Mouse (Mus musculus) R1 (cell line): ENCODE data around the gene Acy3.
"Not testable (repeated sequence)": the region's sequence is repeated elsewhere in the genome, so short reads cannot be mapped to it uniquely, and the experiment has no call there.

Experiments used
- DNase-seq: peaks from one replicate; pipeline ENCODE4 v3.0.0-alpha.2; 2018; ENCODE audit warnings: low read depth, low spot score

Acy3 gene

GRCm38 (mm10) chr19:4003112-4003511 lies 16.7 kb downstream of the Acy3 start, which contains the start of gene Doc2g:
Gene Doc2g (plus strand): TSS chr19:4003313.
- no peak for DNase-seq

GRCm38 (mm10) chr19:4003641-4004040 lies 17.3 kb downstream of the Acy3 start:
- DNase-seq = no peak

GRCm38 (mm10) chr19:4004331-4004730 lies 18.0 kb downstream of the Acy3 start:
- DNase-seq = no peak

- no peak for DNase-seq
These were observed 18.7 kb downstream of the Acy3 start for GRCm38 (mm10) chr19:4005091-4005490.

- no peak for DNase-seq
These were observed 19.6 kb downstream of the Acy3 start for GRCm38 (mm10) chr19:4005971-4006370.

GRCm38 (mm10) chr19:4011086-4011485 lies 24.7 kb downstream of the Acy3 start:
- DNase-seq = no peak

GRCm38 (mm10) chr19:4012432-4013022 lies 26.2 kb downstream of the Acy3 start, which contains the start of gene Ndufv1:
Gene Ndufv1 (minus strand): TSS chr19:4012806.
- DNase-seq = peak; percentile 100

GRCm38 (mm10) chr19:4013066-4013465 lies 26.7 kb downstream of the Acy3 start:
- DNase-seq = no peak

GRCm38 (mm10) chr19:4014802-4015201 lies 28.4 kb downstream of the Acy3 start:
- DNase-seq = no peak

- DNase-seq = peak; percentile 48
These were observed 29.3 kb downstream of the Acy3 start for GRCm38 (mm10) chr19:4015635-4016034.

GRCm38 (mm10) chr19:4017921-4018587 lies 31.7 kb downstream of the Acy3 start:
- DNase-seq = peak; percentile 27

- DNase-seq = peak; percentile 91
These were observed 32.6 kb downstream of the Acy3 start for GRCm38 (mm10) chr19:4018743-4019583.

- DNase-seq = no peak
These were observed 36.8 kb downstream of the Acy3 start for GRCm38 (mm10) chr19:4023185-4023584.

GRCm38 (mm10) chr19:4027576-4027975 lies 41.2 kb downstream of the Acy3 start:
- no peak for DNase-seq

- DNase-seq = no peak
These were observed 46.3 kb downstream of the Acy3 start for GRCm38 (mm10) chr19:4032668-4033067.

GRCm38 (mm10) chr19:4033298-4033697 lies 46.9 kb downstream of the Acy3 start:
- DNase-seq = no peak

GRCm38 (mm10) chr19:4033742-4034141 lies 47.4 kb downstream of the Acy3 start:
- DNase-seq = no peak

GRCm38 (mm10) chr19:4036327-4037045 lies 50.1 kb downstream of the Acy3 start:
- DNase-seq = no peak

- not testable (repeated sequence) for DNase-seq
These were observed 50.9 kb downstream of the Acy3 start for GRCm38 (mm10) chr19:4037154-4037787.

GRCm38 (mm10) chr19:4037788-4038232 lies 51.4 kb downstream of the Acy3 start, which contains the start of gene Gstp1:
Gene Gstp1 (minus strand): TSS chr19:4037985.
- peak; percentile 83 for DNase-seq
